Mouse (Mus musculus): ENCODE data around the gene Megf11.
A peak's percentile ranks its signal among the peaks of the same experiment; 100 is the strongest.

Gene Megf11

GRCm38 (mm10) chr9:64385511-64386465 is at the start of gene Megf11:
Megf11 (plus strand) TSS chr9:64385626.
- peak; percentile 69 to 79 for DNase-seq

- DNase-seq, result no peak
Observed at GRCm38 (mm10) chr9:64335825-64336224, 49.6 kb upstream of the Megf11 start.

- peak in 1 of 2 experiments; percentile 13 for DNase-seq
Observed at GRCm38 (mm10) chr9:64339361-64339760, 46.1 kb upstream of the Megf11 start.

- peak; percentile 72 to 78 for DNase-seq
Observed at GRCm38 (mm10) chr9:64340351-64341253, 44.8 kb upstream of the Megf11 start.

GRCm38 (mm10) chr9:64341254-64341566 is 44.2 kb upstream of the Megf11 start, which contains the start of gene Dis3l:
Dis3l (minus strand) TSS chr9:64341288.
- DNase-seq, result no peak

GRCm38 (mm10) chr9:64341671-64342070 is 43.8 kb upstream of the Megf11 start:
- no peak for DNase-seq

- no peak for DNase-seq
Observed at GRCm38 (mm10) chr9:64343656-64344055, 41.8 kb upstream of the Megf11 start.

GRCm38 (mm10) chr9:64345931-64346330 is 39.5 kb upstream of the Megf11 start:
- no peak for DNase-seq

GRCm38 (mm10) chr9:64347377-64347776 is 38.0 kb upstream of the Megf11 start:
- no peak for DNase-seq

GRCm38 (mm10) chr9:64349490-64349889 is 35.9 kb upstream of the Megf11 start:
- DNase-seq, result no peak

GRCm38 (mm10) chr9:64351191-64351590 is 34.2 kb upstream of the Megf11 start:
- no peak for DNase-seq

GRCm38 (mm10) chr9:64355627-64356026 is 29.8 kb upstream of the Megf11 start:
- DNase-seq, result no peak

GRCm38 (mm10) chr9:64361231-64361950 is 24.0 kb upstream of the Megf11 start:
- DNase-seq, result no peak

GRCm38 (mm10) chr9:64369871-64370270 is 15.6 kb upstream of the Megf11 start:
- DNase-seq, result no peak

GRCm38 (mm10) chr9:64371305-64371819 is 14.1 kb upstream of the Megf11 start:
- no peak for DNase-seq

- DNase-seq, result no peak
Observed at GRCm38 (mm10) chr9:64376380-64376779, 9.0 kb upstream of the Megf11 start.

GRCm38 (mm10) chr9:64383021-64383788 is 2.2 kb upstream of the Megf11 start:
- no peak for DNase-seq

GRCm38 (mm10) chr9:64386466-64387211 is 1.2 kb downstream of the Megf11 start:
- DNase-seq, result peak; percentile 85 to 86

GRCm38 (mm10) chr9:64389576-64390292 is 4.3 kb downstream of the Megf11 start:
- no peak for DNase-seq

GRCm38 (mm10) chr9:64393914-64394596 is 8.6 kb downstream of the Megf11 start:
- DNase-seq, result peak; percentile 81 to 85

Data from cerebellum, postnatal 36 days (tissue).